Mouse (Mus musculus): Measurements from ENCODE around the gene Garnl3. TPM values are rescaled to one million over a fixed set of nuclear protein-coding genes. Genes with fewer than 3 reads are reported as not detected.
A peak's percentile ranks its signal among the peaks of the same experiment; 100 is the strongest.

Garnl3 gene
- polyA plus RNA-seq, 1 experiment from 2014 or later = 13.6 TPM

DNA sequence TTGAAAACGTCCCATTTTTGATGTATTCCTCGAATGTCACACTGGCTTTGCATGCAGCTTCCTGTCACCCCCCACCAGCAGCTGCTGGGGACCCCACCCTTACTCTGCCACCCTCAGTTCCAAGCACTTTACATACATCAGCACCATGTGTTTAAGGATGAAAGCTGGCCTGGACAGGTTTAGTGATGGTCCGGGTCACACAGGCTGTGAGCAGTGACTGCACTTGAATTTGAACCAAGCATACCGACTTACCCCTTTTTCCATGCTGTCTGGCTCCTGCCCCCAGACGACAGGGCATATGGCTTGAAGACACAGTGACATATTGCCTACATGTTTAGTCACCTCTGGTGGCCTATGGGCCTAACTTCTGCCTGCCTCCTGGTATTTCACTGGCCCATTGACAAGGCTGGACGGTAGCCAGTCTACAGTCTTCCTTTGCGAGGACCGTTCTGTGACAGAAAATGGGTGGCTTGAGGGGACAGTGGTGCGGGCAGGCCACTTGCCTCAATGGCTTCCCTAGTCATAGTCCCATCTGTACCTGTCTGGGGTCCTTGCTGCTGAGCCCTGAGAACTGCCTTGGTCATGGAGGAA lies 163.3 kb downstream of the Garnl3 start:
- Histone ChIP-seq H3K4me2 (peak overlapping the region; percentile 93; the same call in 1 of the 2 replicates), H3K9me3 (ENCODE audit: control insufficient read depth, low read length) (no peaks in the 10 kb centered on the region), H3K4me3 (ENCODE audit: low read depth, low read length) (no peak overlapping the region), H3K27me3 (ENCODE audit: control insufficient read depth, insufficient read depth, low read length) (no peaks in the 10 kb centered on the region), H3K4me1 (ENCODE audit: control insufficient read depth, insufficient read depth, low read length) (peaks cover 9% of the 10 kb centered on the region), H3K36me3 (ENCODE audit: control insufficient read depth, insufficient read depth, low read length) (peaks cover 9% of the 10 kb centered on the region; the same call in 1 of the 2 replicates), H3K27ac (ENCODE audit: low read depth, low read length) (no peak overlapping the region), H3K9ac (ENCODE audit: low read length) (no peak overlapping the region)
- no peak for ATAC-seq (ENCODE audit: low FRiP score)
- WGBS = 85% methylated on average over 9 of the region's 9 CpGs
- no peak for DNase-seq (ENCODE audit: low spot score, missing footprints)

DNA sequence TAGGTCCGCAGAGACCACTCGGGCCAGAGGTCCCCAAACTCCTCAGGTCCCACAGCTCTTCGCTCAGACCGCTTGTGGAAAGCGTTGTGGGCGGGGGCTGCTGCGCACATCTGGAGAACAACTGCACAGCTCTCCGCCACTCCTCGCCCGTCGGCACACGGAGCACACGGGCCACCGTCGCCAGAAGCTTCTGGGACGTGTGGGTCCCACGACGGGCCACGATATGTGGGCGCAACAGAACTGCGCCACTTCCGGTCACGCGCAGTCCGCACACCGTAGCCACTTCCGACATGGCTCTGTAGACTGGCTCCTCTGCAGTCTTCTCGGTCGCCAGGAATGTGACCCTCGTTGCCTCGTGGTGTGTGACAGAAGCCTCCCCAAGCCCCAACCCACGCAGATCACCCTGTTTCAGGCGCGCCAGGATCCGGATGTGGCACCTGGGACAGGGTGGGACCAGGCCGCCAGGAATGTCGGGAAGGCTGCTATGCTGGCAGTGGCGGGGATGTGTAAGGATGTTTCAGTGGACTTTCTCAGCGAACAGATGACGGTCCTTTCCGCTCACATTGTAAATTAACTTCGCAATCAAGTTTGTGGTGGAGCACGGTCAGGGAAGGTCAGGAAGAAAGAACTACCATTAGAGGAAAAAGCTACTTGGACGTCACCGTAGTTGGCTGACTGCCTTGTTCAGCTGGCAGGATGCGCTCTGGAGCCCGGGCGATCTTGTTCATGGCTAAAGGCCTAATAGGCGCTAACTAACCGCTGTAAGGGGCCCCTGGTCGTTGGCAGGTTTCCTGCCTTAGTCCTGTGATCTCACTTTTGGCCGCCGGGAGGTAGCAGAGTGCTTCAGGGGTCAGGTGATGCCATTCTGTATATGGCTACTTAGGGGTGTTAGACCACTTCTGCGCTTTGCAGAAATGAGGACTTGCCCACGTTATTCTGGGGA lies 164.5 kb downstream of the Garnl3 start:
- ATAC-seq (ENCODE audit: low FRiP score) (peak; percentile 90), DNase-seq (ENCODE audit: low spot score, missing footprints) (peak; percentile 98)
- Histone ChIP-seq H3K9me3 (ENCODE audit: control insufficient read depth, low read length) (no peaks in the 10 kb centered on the region), H3K9ac (ENCODE audit: low read length) (peak overlapping the region; percentile 79), H3K4me3 (ENCODE audit: low read depth, low read length) (peak overlapping the region; percentile 59), H3K4me2 (peak overlapping the region; percentile 93), H3K27ac (ENCODE audit: low read depth, low read length) (peak overlapping the region; percentile 73), H3K27me3 (ENCODE audit: control insufficient read depth, insufficient read depth, low read length) (no peaks in the 10 kb centered on the region), H3K36me3 (ENCODE audit: control insufficient read depth, insufficient read depth, low read length) (peaks cover 9% of the 10 kb centered on the region; the same call in 1 of the 2 replicates), H3K4me1 (ENCODE audit: control insufficient read depth, insufficient read depth, low read length) (peaks cover 18% of the 10 kb centered on the region)
- 1% methylated on average over 55 of the region's 55 CpGs for WGBS

DNA sequence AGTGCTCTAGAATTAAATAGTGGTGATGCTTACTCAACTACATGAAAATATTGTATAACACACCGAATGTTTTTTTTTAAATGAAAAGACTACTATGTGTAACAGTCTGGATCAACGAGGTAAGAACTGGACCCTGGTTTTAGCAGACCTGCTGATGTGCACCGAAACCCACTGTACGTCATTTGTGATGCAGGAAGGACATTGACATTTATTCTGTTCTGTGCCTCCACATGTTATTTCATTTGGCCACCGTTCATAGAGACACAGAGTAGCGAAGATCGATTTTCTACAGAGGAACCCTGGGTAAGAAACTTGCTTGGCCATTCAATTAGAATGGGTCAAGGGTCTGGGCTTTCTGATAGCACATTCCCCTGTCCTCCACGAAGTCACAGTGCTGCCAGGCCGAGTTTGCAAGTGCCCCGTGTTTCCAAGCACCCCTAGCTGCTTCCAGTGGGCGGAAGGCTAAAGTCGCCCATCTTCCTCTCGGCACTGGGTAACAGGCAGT lies 165.2 kb downstream of the Garnl3 start:
- H3K9ac ChIP-seq (ENCODE audit: low read length) = peak overlapping the region; percentile 79
- WGBS = 12% methylated on average over 13 of the region's 13 CpGs

DNA sequence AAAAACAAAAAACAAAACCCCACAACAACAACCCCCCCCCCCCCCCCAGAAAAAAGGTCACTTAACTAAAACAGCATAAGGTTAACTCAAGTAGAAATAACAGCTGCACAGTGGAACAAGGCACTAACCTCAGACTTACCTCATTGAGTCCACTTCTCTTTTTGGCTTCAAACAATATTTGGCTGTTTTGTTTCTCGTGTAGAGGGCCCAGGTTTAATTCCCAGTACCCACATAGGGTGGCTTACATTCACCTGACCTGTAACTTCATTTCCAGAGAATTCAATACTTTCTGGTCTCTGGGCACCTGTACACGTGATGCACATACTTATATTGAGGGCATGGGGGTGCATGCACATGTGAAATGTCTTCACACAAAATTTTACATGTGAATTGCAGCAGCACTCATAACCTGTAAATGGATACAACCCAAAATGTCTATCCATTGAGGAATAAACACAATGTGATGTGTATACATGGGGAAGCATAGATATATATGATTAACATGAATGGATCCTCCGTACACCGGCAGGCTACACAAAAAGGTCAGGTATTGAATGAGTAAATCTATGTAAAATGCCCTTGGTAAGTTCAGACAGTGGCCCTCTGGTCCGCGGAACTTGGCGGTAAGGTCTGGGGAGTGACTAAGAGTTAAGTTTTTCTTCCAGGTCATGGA lies 165.8 kb downstream of the Garnl3 start:
- peak overlapping the region; percentile 93; the same call in 1 of the 2 replicates for H3K4me2 ChIP-seq
- H3K9ac ChIP-seq (ENCODE audit: low read length) = no peak overlapping the region
- H3K27me3 ChIP-seq (ENCODE audit: control insufficient read depth, insufficient read depth, low read length) = no peaks in the 10 kb centered on the region
- H3K27ac ChIP-seq (ENCODE audit: low read depth, low read length) = no peak overlapping the region
- no peak overlapping the region for H3K4me3 ChIP-seq (ENCODE audit: low read depth, low read length)
- H3K4me1 ChIP-seq (ENCODE audit: control insufficient read depth, insufficient read depth, low read length) = peaks cover 22% of the 10 kb centered on the region
- DNase-seq (ENCODE audit: low spot score, missing footprints) (peak; percentile 85), ATAC-seq (ENCODE audit: low FRiP score) (no peak)
- H3K36me3 ChIP-seq (ENCODE audit: control insufficient read depth, insufficient read depth, low read length) = peaks cover 9% of the 10 kb centered on the region; the same call in 1 of the 2 replicates
- 13% methylated on average over 7 of the region's 7 CpGs for WGBS
- no peaks in the 10 kb centered on the region for H3K9me3 ChIP-seq (ENCODE audit: control insufficient read depth, low read length)

More for the DNA sequence above, 165.2 kb downstream of the Garnl3 start:
- H3K4me1 ChIP-seq (ENCODE audit: control insufficient read depth, insufficient read depth, low read length) = peaks cover 18% of the 10 kb centered on the region
- H3K9me3 ChIP-seq (ENCODE audit: control insufficient read depth, low read length) = no peaks in the 10 kb centered on the region
- H3K27ac ChIP-seq (ENCODE audit: low read depth, low read length) = peak overlapping the region; percentile 73; the same call in 1 of the 2 replicates
- peak overlapping the region; percentile 93 for H3K4me2 ChIP-seq
- peaks cover 9% of the 10 kb centered on the region; the same call in 1 of the 2 replicates for H3K36me3 ChIP-seq (ENCODE audit: control insufficient read depth, insufficient read depth, low read length)
- DNase-seq (ENCODE audit: low spot score, missing footprints) (no peak), ATAC-seq (ENCODE audit: low FRiP score) (no peak; the same call in 1 of the 2 replicates)
- peak overlapping the region; percentile 59 for H3K4me3 ChIP-seq (ENCODE audit: low read depth, low read length)
- H3K27me3 ChIP-seq (ENCODE audit: control insufficient read depth, insufficient read depth, low read length) = no peaks in the 10 kb centered on the region

DNA sequence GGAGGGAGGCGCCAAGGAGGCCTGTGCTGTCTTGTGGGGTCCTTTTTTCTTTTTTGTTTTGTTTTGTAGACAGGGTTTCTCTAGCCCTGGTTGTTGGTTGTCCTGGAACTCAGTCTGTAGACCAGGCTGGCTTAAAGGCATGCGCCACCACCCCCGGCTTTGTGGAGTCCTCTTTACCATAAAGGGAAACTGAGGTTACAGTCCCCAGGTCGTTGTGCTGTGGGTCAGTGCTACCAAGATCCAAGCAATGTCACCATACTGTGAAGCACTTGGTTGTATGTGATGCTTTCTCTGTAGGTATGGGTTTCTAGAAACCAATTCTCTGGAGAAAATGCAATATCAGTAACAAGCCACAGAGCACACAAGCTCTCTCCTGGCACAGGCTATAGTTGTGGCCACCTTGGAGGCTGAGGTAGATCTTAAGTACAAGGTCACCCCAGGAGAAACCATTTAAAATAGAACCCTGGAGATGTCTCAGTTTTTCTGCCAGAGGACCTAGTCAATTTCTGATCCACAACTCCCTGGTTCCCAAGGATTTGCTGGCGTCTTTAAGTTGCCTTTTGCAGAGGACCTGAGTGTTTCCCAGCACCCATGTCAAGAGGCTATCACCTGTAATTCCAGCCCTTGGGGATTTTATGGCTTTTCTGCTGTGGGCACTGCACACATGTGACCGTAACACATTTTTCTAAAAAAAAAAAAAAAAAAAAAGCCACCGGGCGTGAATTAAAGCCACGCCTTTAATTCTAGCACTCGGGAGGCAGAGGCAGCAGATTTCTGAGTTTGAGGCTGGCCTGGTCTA lies 166.6 kb downstream of the Garnl3 start:
- Histone ChIP-seq H3K4me2 (no peak overlapping the region), H3K4me3 (ENCODE audit: low read depth, low read length) (no peak overlapping the region), H3K4me1 (ENCODE audit: control insufficient read depth, insufficient read depth, low read length) (peaks cover 25% of the 10 kb centered on the region), H3K27me3 (ENCODE audit: control insufficient read depth, insufficient read depth, low read length) (no peaks in the 10 kb centered on the region), H3K27ac (ENCODE audit: low read depth, low read length) (no peak overlapping the region), H3K9me3 (ENCODE audit: control insufficient read depth, low read length) (no peaks in the 10 kb centered on the region), H3K36me3 (ENCODE audit: control insufficient read depth, insufficient read depth, low read length) (peaks cover 9% of the 10 kb centered on the region; the same call in 1 of the 2 replicates), H3K9ac (ENCODE audit: low read length) (0 out of 2 replicates have a peak overlapping the region, but pooled peaks have one; percentile 27)
- DNase-seq (ENCODE audit: low spot score, missing footprints) (peak; percentile 86), ATAC-seq (ENCODE audit: low FRiP score) (no peak)
- 27% methylated on average over 10 of the region's 10 CpGs for WGBS

DNA sequence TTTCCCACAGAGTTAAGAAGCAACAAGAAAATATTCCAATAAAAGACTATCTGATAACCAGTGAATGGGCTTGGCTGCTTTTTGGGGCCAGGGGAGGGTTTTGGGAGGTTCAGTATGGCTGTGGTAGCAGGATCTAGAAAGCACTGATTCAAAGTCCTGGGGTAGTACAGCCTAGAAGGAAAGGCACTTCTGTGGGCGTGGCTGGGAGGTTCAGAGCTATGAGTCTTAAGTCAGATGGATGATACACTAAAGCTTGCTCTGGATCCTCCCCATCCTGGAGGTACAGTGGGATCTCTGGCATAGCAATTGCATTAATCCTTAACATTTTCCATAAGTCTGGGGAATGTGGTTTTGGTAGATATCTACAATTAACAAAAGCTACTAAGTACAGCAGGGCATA lies 167.5 kb downstream of the Garnl3 start:
- no peak for ATAC-seq (ENCODE audit: low FRiP score)
- Histone ChIP-seq H3K9me3 (ENCODE audit: control insufficient read depth, low read length) (no peaks in the 10 kb centered on the region), H3K36me3 (ENCODE audit: control insufficient read depth, insufficient read depth, low read length) (peaks cover 9% of the 10 kb centered on the region; the same call in 1 of the 2 replicates), H3K27me3 (ENCODE audit: control insufficient read depth, insufficient read depth, low read length) (no peaks in the 10 kb centered on the region), H3K4me3 (ENCODE audit: low read depth, low read length) (no peak overlapping the region; the same call in 1 of the 2 replicates), H3K9ac (ENCODE audit: low read length) (no peak overlapping the region), H3K4me1 (ENCODE audit: control insufficient read depth, insufficient read depth, low read length) (peaks cover 25% of the 10 kb centered on the region), H3K27ac (ENCODE audit: low read depth, low read length) (no peak overlapping the region), H3K4me2 (no peak overlapping the region)
- DNase-seq (ENCODE audit: low spot score, missing footprints) = no peak
- whole genome bisulfite sequencing = 70% methylated on average over 1 of the region's 1 CpGs

DNA sequence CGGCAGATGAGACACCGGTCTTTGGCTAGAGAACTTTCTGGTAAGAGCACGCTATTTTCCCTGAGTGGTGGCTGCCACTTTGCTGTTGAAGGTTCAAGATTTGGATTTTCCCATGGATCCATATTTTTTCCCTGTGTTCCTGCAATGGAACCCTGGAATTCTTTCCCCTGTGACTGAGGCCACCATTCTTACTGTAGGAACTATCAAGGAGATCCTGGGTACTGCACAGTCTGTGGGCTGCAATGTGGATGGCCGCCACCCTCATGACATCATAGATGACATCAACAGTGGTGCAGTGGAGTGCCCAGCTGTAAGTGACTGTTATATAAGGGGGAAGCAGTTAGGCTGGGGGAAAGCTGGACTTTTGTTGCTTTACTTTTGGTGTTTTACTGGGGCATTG lies 167.9 kb downstream of the Garnl3 start:
- no peak for ATAC-seq (ENCODE audit: low FRiP score)
- H3K4me1 ChIP-seq (ENCODE audit: control insufficient read depth, insufficient read depth, low read length) = peaks cover 25% of the 10 kb centered on the region
- peak overlapping the region; percentile 98; the same call in 1 of the 2 replicates for H3K9ac ChIP-seq (ENCODE audit: low read length)

DNA sequence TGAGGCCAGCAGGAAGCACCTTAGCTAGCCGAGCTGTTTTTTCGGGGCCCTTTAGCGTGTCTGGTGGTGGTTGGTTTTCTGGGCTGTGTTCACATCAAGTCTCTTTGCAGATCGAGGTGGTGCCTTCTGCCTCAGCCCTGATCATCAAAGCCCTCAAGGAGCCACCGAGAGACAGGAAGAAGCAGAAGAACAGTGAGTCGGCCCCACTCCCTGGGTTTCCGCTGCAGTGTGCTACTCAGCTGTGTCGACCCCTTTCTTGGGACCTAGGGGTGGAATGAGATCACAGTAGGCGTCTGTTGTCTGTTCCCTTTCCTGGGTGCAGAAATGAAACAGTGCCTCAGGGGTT lies 168.6 kb downstream of the Garnl3 start:
- Histone ChIP-seq H3K4me2 (peak overlapping the region; percentile 94), H3K27me3 (ENCODE audit: control insufficient read depth, insufficient read depth, low read length) (no peaks in the 10 kb centered on the region), H3K9me3 (ENCODE audit: control insufficient read depth, low read length) (no peaks in the 10 kb centered on the region), H3K36me3 (ENCODE audit: control insufficient read depth, insufficient read depth, low read length) (peaks cover 9% of the 10 kb centered on the region; the same call in 1 of the 2 replicates), H3K27ac (ENCODE audit: low read depth, low read length) (peak overlapping the region; percentile 81), H3K4me3 (ENCODE audit: low read depth, low read length) (peak overlapping the region; percentile 90), H3K4me1 (ENCODE audit: control insufficient read depth, insufficient read depth, low read length) (peaks cover 25% of the 10 kb centered on the region), H3K9ac (ENCODE audit: low read length) (peak overlapping the region; percentile 98)
- ATAC-seq (ENCODE audit: low FRiP score) = no peak
- no peak for DNase-seq (ENCODE audit: low spot score, missing footprints)
- WGBS = 11% methylated on average over 9 of the region's 9 CpGs

More for the DNA sequence above, 167.9 kb downstream of the Garnl3 start:
- H3K9me3 ChIP-seq (ENCODE audit: control insufficient read depth, low read length) = no peaks in the 10 kb centered on the region
- WGBS = 75% methylated on average over 4 of the region's 4 CpGs
- peaks cover 9% of the 10 kb centered on the region; the same call in 1 of the 2 replicates for H3K36me3 ChIP-seq (ENCODE audit: control insufficient read depth, insufficient read depth, low read length)
- H3K27ac ChIP-seq (ENCODE audit: low read depth, low read length) = no peak overlapping the region
- peak; percentile 87 for DNase-seq (ENCODE audit: low spot score, missing footprints)
- H3K4me3 ChIP-seq (ENCODE audit: low read depth, low read length) = peak overlapping the region; percentile 90
- H3K27me3 ChIP-seq (ENCODE audit: control insufficient read depth, insufficient read depth, low read length) = no peaks in the 10 kb centered on the region
- H3K4me2 ChIP-seq = peak overlapping the region; percentile 94
